Mouse (Mus musculus): Measurements from ENCODE around the gene H2al3. TPM values are rescaled to one million over a fixed set of nuclear protein-coding genes. Genes with fewer than 3 reads are reported as not detected.

H2al3 gene
- polyA plus RNA-seq (2014; fragmentation: Nextera tagmentation; extraction: Ambion mirVana), result not detected in 2 replicates

DNA sequence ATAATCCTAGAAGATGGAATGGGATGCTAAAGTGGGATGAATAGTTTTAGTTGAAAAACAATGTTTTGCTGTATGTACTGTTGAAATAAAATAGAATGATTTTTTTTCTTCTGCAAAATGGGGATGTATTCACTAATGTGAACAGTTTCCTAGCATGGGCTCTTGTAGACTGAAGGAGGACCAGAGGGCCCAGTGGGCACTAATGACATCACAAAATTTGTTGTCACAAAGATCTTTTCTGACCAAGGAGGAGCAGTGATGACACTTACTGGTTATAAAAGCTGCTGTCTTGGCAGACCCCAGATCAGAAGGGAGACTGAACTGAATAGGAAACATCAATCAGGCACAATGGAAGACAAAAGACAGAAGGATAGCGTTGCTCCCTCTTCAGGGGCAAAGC lies at the start of gene H2al3:
Gene H2al3 (plus strand): TSS at position 301 of the 400 bp plus-strand sequence.
- no peak for ATAC-seq (ENCODE audit: low read depth)
- 20% methylated on average over 1 of the region's 1 CpGs for WGBS
- Histone ChIP-seq H3K4me3 (ENCODE audit: low read depth, low read length) (no peak within 1 kb of the TSS), H3K36me3 (ENCODE audit: control insufficient read depth, insufficient read depth, low read length) (no peaks in the 10 kb centered on the region), H3K4me1 (ENCODE audit: control insufficient read depth, insufficient read depth, low read length) (no peaks in the 10 kb centered on the region), H3K27me3 (ENCODE audit: control insufficient read depth, insufficient read depth, low read length) (no peaks in the 10 kb centered on the region), H3K27ac (ENCODE audit: low read depth, low read length) (no peak within 1 kb of the TSS), H3K4me2 (ENCODE audit: low read depth, low read length) (no peak within 1 kb of the TSS), H3K9me3 (ENCODE audit: control insufficient read depth, low read length) (no peaks in the 10 kb centered on the region), H3K9ac (replicated peaks; ENCODE audit: low read depth, low read length) (no peak within 1 kb of the TSS)

DNA sequence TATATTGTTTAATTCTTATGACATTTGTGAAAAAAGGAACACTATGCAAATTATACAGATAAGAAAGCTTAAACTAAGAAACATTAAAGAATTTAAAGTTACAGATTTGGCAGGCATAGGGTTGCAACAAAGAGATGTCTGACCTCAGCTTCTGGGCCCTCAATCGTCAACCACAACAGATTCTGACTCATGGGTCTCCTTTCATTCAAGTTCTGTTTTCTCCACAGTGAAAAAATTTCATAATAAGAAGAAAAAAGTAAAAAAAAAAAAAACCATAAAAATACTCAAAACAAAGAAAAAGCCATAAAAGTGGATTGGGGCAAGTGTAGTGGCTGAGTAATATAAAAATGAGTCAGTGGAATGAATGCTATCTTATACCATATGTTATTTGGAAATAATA lies 39.4 kb upstream of the H2al3 start:
- 66% methylated on average over 1 of the region's 1 CpGs for WGBS
- no peak overlapping the region for H3K27ac ChIP-seq (ENCODE audit: low read depth, low read length)
- no peak for ATAC-seq (ENCODE audit: low read depth)
- H3K36me3 ChIP-seq (ENCODE audit: control insufficient read depth, insufficient read depth, low read length), result no peaks in the 10 kb centered on the region
- no peaks in the 10 kb centered on the region for H3K4me1 ChIP-seq (ENCODE audit: control insufficient read depth, insufficient read depth, low read length)
- H3K27me3 ChIP-seq (ENCODE audit: control insufficient read depth, insufficient read depth, low read length), result no peaks in the 10 kb centered on the region
- H3K4me3 ChIP-seq (ENCODE audit: low read depth, low read length), result no peak overlapping the region
- no peak overlapping the region for H3K9ac ChIP-seq (replicated peaks; ENCODE audit: low read depth, low read length)
- no peak overlapping the region for H3K4me2 ChIP-seq (ENCODE audit: low read depth, low read length)
- H3K9me3 ChIP-seq (ENCODE audit: control insufficient read depth, low read length), result no peaks in the 10 kb centered on the region

GRCm38 (mm10) chrX:9812469-9812868 lies 37.0 kb upstream of the H2al3 start:
- Histone ChIP-seq H3K4me3 (ENCODE audit: low read depth, low read length) (no peak overlapping the region), H3K27ac (ENCODE audit: low read depth, low read length) (no peak overlapping the region)
- no peak for ATAC-seq (ENCODE audit: low read depth)

GRCm38 (mm10) chrX:9834779-9835178 lies 14.7 kb upstream of the H2al3 start:
- WGBS, result 56% methylated on average over 2 of the region's 2 CpGs
- H3K9ac ChIP-seq (replicated peaks; ENCODE audit: low read depth, low read length), result no peak overlapping the region
- no peaks in the 10 kb centered on the region for H3K9me3 ChIP-seq (ENCODE audit: control insufficient read depth, low read length)
- H3K4me1 ChIP-seq (ENCODE audit: control insufficient read depth, insufficient read depth, low read length), result no peaks in the 10 kb centered on the region
- ATAC-seq (ENCODE audit: low read depth), result no peak
- H3K4me2 ChIP-seq (ENCODE audit: low read depth, low read length), result no peak overlapping the region
- H3K4me3 ChIP-seq (ENCODE audit: low read depth, low read length), result no peak overlapping the region
- no peaks in the 10 kb centered on the region for H3K27me3 ChIP-seq (ENCODE audit: control insufficient read depth, insufficient read depth, low read length)
- no peak overlapping the region for H3K27ac ChIP-seq (ENCODE audit: low read depth, low read length)
- no peaks in the 10 kb centered on the region for H3K36me3 ChIP-seq (ENCODE audit: control insufficient read depth, insufficient read depth, low read length)

More at GRCm38 (mm10) chrX:9812469-9812868, 37.0 kb upstream of the H2al3 start:
- no peak overlapping the region for H3K4me2 ChIP-seq (ENCODE audit: low read depth, low read length)
- no peaks in the 10 kb centered on the region for H3K4me1 ChIP-seq (ENCODE audit: control insufficient read depth, insufficient read depth, low read length)
- no peaks in the 10 kb centered on the region for H3K36me3 ChIP-seq (ENCODE audit: control insufficient read depth, insufficient read depth, low read length)
- no peaks in the 10 kb centered on the region for H3K27me3 ChIP-seq (ENCODE audit: control insufficient read depth, insufficient read depth, low read length)
- no peaks in the 10 kb centered on the region for H3K9me3 ChIP-seq (ENCODE audit: control insufficient read depth, low read length)
- H3K9ac ChIP-seq (replicated peaks; ENCODE audit: low read depth, low read length), result no peak overlapping the region

DNA sequence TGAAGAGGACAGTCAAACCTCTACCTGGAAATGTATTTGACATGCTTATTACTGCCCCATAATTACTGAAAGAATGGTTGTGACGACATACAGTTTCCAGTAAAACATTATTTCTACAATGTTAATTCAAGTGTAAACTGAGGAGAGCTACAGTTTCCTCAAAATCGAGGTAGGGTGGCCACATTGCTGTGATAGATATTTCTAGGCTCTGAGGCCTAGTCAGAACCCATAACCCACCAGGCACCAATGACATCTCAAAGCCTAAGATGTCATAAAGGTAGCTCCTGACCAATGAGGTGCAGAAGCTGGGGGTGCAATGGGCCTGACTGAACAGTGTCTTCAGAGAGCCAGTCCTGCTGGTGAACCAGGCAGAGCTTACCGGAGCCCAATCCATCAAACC lies 2.9 kb upstream of the H2al3 start, which contains the start of gene Hypm:
Gene Hypm (plus strand): TSS at position 301 of the 400 bp plus-strand sequence.
- Histone ChIP-seq H3K9ac (replicated peaks; ENCODE audit: low read depth, low read length) (no peak within 1 kb of the TSS), H3K9me3 (ENCODE audit: control insufficient read depth, low read length) (no peaks in the 10 kb centered on the region), H3K4me2 (ENCODE audit: low read depth, low read length) (no peak within 1 kb of the TSS), H3K4me1 (ENCODE audit: control insufficient read depth, insufficient read depth, low read length) (no peaks in the 10 kb centered on the region), H3K27me3 (ENCODE audit: control insufficient read depth, insufficient read depth, low read length) (no peaks in the 10 kb centered on the region), H3K36me3 (ENCODE audit: control insufficient read depth, insufficient read depth, low read length) (no peaks in the 10 kb centered on the region), H3K4me3 (ENCODE audit: low read depth, low read length) (no peak within 1 kb of the TSS), H3K27ac (ENCODE audit: low read depth, low read length) (no peak within 1 kb of the TSS)
- WGBS, result 80% methylated on average over 3 of the region's 3 CpGs
- ATAC-seq (ENCODE audit: low read depth), result no peak

DNA sequence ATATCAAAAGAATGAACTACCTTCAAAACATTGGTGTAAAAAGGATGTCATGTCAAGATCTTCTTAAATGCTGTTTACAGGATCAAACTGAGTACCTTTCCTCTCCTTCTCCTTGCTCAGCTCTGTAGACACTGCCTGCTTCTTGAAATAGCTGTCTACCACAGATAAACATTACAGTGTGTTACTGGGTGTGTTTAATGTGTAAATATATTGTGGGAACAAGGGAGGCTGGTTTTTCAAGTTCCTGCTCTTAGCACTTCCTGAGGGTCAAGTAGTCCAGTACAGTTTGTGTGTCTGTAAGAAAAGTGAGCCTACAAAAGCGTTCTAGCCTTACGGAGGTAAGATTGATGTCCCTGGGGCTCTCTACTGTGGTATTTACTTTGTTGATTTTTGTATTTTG lies 12.4 kb downstream of the H2al3 start:
- Histone ChIP-seq H3K36me3 (ENCODE audit: control insufficient read depth, insufficient read depth, low read length) (no peaks in the 10 kb centered on the region), H3K4me2 (ENCODE audit: low read depth, low read length) (no peak overlapping the region), H3K4me3 (ENCODE audit: low read depth, low read length) (no peak overlapping the region), H3K27ac (ENCODE audit: low read depth, low read length) (no peak overlapping the region), H3K4me1 (ENCODE audit: control insufficient read depth, insufficient read depth, low read length) (no peaks in the 10 kb centered on the region), H3K9me3 (ENCODE audit: control insufficient read depth, low read length) (no peaks in the 10 kb centered on the region), H3K9ac (replicated peaks; ENCODE audit: low read depth, low read length) (no peak overlapping the region), H3K27me3 (ENCODE audit: control insufficient read depth, insufficient read depth, low read length) (no peaks in the 10 kb centered on the region)
- no peak for ATAC-seq (ENCODE audit: low read depth)
- WGBS, result 96% methylated on average over 2 of the region's 2 CpGs

DNA sequence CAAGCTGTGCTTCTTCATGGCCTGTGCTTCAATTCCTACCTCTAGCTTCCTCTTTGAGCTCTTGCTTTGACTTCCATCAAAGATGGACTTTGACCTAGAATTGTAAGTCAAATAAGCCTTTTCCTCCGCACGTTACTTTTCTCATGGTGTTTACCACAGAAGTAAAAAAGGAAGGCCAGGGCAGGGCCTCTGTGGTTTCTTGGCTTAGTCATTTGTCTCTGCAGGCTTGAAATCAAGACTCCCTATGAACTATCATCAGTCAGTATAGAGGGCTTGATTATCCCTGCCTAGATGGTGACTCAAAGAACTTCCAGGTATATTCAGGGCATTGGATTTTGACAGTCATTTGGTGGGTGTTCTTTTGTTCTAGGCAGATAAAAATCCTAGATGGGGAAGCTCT lies 26.0 kb downstream of the H2al3 start:
- no peak for ATAC-seq (ENCODE audit: low read depth)
- no peaks in the 10 kb centered on the region for H3K9me3 ChIP-seq (ENCODE audit: control insufficient read depth, low read length)
- no peaks in the 10 kb centered on the region for H3K4me1 ChIP-seq (ENCODE audit: control insufficient read depth, insufficient read depth, low read length)
- WGBS, result 98% methylated on average over 2 of the region's 2 CpGs
- no peak overlapping the region for H3K9ac ChIP-seq (replicated peaks; ENCODE audit: low read depth, low read length)
- H3K27ac ChIP-seq (ENCODE audit: low read depth, low read length), result no peak overlapping the region
- H3K4me3 ChIP-seq (ENCODE audit: low read depth, low read length), result no peak overlapping the region
- H3K27me3 ChIP-seq (ENCODE audit: control insufficient read depth, insufficient read depth, low read length), result no peaks in the 10 kb centered on the region
- H3K36me3 ChIP-seq (ENCODE audit: control insufficient read depth, insufficient read depth, low read length), result no peaks in the 10 kb centered on the region
- no peak overlapping the region for H3K4me2 ChIP-seq (ENCODE audit: low read depth, low read length)

DNA sequence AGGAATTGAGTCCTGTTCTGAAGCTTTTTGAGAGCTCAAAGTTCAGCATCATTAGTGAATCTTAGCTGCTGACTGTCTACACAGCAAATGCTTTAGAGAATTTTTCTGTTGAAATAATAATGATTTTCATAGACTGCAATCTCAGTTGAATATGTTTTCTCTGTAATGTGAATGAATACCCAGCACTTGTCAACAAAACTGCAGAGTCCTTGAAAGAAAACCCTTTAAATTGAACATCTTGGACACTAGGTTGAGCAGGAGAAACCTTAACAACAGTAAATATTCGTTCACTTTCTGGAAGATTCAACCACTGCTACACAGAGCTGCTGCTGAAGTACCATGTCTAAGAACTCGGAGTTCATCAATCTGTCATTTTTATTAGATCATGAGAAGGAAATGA lies 35.8 kb downstream of the H2al3 start, which contains the start of gene Sytl5:
Gene Sytl5 (plus strand): TSS at position 301 of the 400 bp plus-strand sequence.
- H3K4me3 ChIP-seq (ENCODE audit: low read depth, low read length), result no peak within 1 kb of the TSS
- no peak within 1 kb of the TSS for H3K4me2 ChIP-seq (ENCODE audit: low read depth, low read length)
- WGBS, result 71% methylated on average over 2 of the region's 2 CpGs
- no peak within 1 kb of the TSS for H3K27ac ChIP-seq (ENCODE audit: low read depth, low read length)
- no peaks in the 10 kb centered on the region for H3K27me3 ChIP-seq (ENCODE audit: control insufficient read depth, insufficient read depth, low read length)
- no peaks in the 10 kb centered on the region for H3K9me3 ChIP-seq (ENCODE audit: control insufficient read depth, low read length)
- ATAC-seq (ENCODE audit: low read depth), result no peak
- no peaks in the 10 kb centered on the region for H3K36me3 ChIP-seq (ENCODE audit: control insufficient read depth, insufficient read depth, low read length)
- H3K9ac ChIP-seq (replicated peaks; ENCODE audit: low read depth, low read length), result no peak within 1 kb of the TSS
- no peaks in the 10 kb centered on the region for H3K4me1 ChIP-seq (ENCODE audit: control insufficient read depth, insufficient read depth, low read length)
